Mouse (Mus musculus): ENCODE measurements around the gene Esr1.

GRCm38 (mm10) chr10:4627415-4627814 is 16.0 kb downstream of the Esr1 start:
- TF ChIP-seq POLR2A (IDR thresholded peaks at IDR 0.05; ENCODE audit: borderline replicate concordance, insufficient read depth, low read length): no peak
- no peak for TF ChIP-seq CTCF (IDR thresholded peaks at IDR 0.05; ENCODE audit: borderline replicate concordance, insufficient read depth, low read depth, low read length)
